Mouse (Mus musculus) liver, embryonic 16.5 days (tissue): ENCODE measurements around the gene Clk4. TPM values are rescaled to one million over a fixed set of nuclear protein-coding genes. Genes with fewer than 3 reads are reported as not detected.
A peak's percentile ranks its signal among the peaks of the same experiment; 100 is the strongest.

Experiments used
- ATAC-seq: fragments of 200-750 bp; cut with Nextera tagmentation; 2 replicates; pipeline ENCODE4 v1.8.0; 2017; ENCODE audit warnings: low read depth, mild to moderate bottlenecking, moderate number of reproducible peaks, moderate library complexity
- H3K27ac ChIP-seq: fragments of 300-500 bp; sonication (generic); 2 replicates; pipeline ENCODE4 v1.5.1; 2014; ENCODE audit warnings: mild to moderate bottlenecking, low read length
- H3K27me3 ChIP-seq: fragments of 300-500 bp; sonication (generic); 2 replicates; pipeline ENCODE4 v1.6.1; 2014; ENCODE audit warnings: low read depth, low read length, mixed read lengths; ENCODE audit not compliant: control insufficient read depth, insufficient read depth
- H3K36me3 ChIP-seq: fragments of 300-500 bp; sonication (generic); 2 replicates; pipeline ENCODE4 v1.6.1; 2014; ENCODE audit warnings: mild to moderate bottlenecking; ENCODE audit not compliant: control insufficient read depth, insufficient read depth
- H3K4me1 ChIP-seq: fragments of 300-500 bp; sonication (generic); 2 replicates; pipeline ENCODE4 v1.6.1; 2014; ENCODE audit warnings: low read depth, low read length, mixed read lengths; ENCODE audit not compliant: control insufficient read depth
- H3K4me2 ChIP-seq: fragments of 300-500 bp; sonication (generic); 2 replicates; pipeline ENCODE4 v1.6.1; 2014; ENCODE audit warnings: low read depth, low read length, mixed read lengths
- H3K4me3 ChIP-seq: fragments of 300-500 bp; sonication (generic); 2 replicates; pipeline ENCODE4 v1.5.1; 2014; ENCODE audit warnings: low read depth, mild to moderate bottlenecking, low read length
- H3K9ac ChIP-seq: fragments of 300-500 bp; sonication (generic); 2 replicates; pipeline ENCODE4 v1.6.1; 2014; ENCODE audit warnings: low read depth, low read length
- H3K9me3 ChIP-seq: fragments of 300-500 bp; sonication (generic); replicated peaks from 2 replicates; pipeline ENCODE4 v1.6.1; 2016; ENCODE audit warnings: low read length; ENCODE audit not compliant: control insufficient read depth
- WGBS: fragments of 180-500 bp; shearing (Covaris S2); extraction: QIAGEN DNeasy Blood & Tissue Kit; methylation state at CpG from one replicate; pipeline ENCODE4 v1.1.7; 2014; ENCODE audit not compliant: insufficient replicate concordance; 5-methylcytosine and 5-hydroxymethylcytosine counted together
- polyA plus RNA-seq: library from polyadenylated mRNA; unstranded; fragments of >200 nt; fragmentation: Nextera tagmentation; extraction: Ambion mirVana; gene quantifications from 2 replicates; pipeline ENCODE4 v1.2.1, GENCODE M21; 2015

Clk4 gene
- polyA plus RNA-seq, 1 experiment from 2014 or later = 58.7 TPM

DNA sequence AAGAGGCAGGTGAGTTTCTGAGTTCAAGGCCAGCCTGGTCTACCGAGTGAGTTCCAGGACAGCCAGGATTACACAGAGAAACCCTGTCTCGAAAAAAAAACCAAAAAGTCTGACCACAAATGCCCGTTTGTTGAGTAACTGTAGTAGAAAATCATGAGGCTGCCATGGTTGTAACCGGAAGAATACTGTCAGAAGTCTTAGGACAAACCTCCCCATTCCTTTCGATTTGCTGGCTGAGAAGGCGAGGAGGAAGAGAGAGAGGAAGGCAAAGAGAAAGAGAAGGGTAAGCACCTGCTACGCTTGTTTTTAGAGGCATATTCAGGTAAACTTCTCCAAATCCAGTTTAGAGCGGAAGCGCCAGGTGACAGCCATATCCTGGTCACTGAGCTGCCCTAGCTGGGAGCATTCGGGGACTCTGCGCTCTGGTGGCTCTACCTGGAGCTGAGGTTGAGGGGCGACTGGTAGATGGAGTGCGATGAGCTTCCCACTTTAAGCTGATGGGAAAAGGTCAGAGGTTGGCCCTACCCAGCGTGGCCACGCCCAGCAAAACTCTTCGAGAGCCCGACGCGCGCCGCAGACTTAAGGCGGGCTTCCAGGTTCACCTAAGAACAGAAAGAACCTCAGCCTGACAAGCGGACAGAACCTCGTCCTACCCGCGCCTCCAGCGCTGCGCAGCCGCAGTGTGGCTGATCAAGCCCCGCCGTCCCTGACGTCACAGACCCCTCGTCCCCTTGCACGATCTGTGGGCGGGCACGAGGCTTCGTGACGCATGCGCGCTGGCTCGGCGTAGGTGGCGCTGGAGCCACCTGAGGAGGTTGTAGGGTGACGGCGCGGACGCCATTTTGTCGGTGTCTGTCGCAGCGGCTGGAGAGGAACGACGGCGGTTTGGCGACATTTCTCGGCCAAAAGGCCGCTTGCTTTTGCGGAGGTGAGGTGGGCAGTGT, 1.1 kb downstream of the Clk4 start, which contains the start of gene BC049762:
TSS of gene BC049762 (minus strand) at position 705 of the 944 bp plus-strand sequence.
- peak within 1 kb of the TSS; percentile 99 for H3K9ac ChIP-seq
- ATAC-seq = peak; percentile 96
- peaks cover 25% of the 10 kb centered on the region for H3K4me1 ChIP-seq
- peak within 1 kb of the TSS; percentile 76 for H3K4me3 ChIP-seq
- H3K36me3 ChIP-seq = peaks cover 8% of the 10 kb centered on the region
- peak within 1 kb of the TSS; percentile 98 for H3K4me2 ChIP-seq
- H3K27me3 ChIP-seq = no peaks in the 10 kb centered on the region
- peak within 1 kb of the TSS; percentile 98 for H3K27ac ChIP-seq
- WGBS = 4% methylated on average over 57 of the region's 57 CpGs
- no peaks in the 10 kb centered on the region for H3K9me3 ChIP-seq

DNA sequence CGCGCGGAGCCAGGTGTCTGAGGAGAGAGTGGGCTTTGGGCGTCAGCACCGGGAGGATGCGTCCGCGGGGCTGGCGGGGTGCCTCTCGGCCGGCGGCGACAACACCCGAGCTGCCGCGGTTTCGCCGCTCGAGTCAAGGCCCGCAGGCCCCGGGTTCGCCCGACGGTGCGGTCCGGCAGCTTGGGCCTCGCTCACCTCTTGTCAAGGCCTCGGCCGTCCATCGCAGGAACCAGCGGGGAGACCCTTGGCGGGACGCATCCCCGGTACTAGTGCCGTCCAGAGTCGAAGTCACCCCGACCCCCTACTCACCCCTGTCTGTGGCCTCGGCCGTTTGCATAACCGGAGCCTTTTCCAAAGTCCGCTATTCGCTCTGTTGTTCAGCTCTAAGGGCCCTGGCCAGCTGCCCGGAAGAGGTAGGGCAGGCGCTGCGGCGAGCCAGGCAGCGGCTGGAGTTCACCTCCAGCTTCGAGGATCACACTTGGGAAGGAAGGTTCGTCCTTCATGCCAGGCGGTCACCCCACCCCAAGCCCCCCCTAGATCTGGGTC, 1.8 kb downstream of the Clk4 start:
- H3K27ac ChIP-seq = peak overlapping the region; percentile 98
- H3K9ac ChIP-seq = peak overlapping the region; percentile 99
- WGBS = 0% methylated on average over 49 of the region's 50 CpGs
- peaks cover 8% of the 10 kb centered on the region for H3K36me3 ChIP-seq
- H3K9me3 ChIP-seq = no peaks in the 10 kb centered on the region
- peaks cover 25% of the 10 kb centered on the region for H3K4me1 ChIP-seq
- peak; percentile 37 for ATAC-seq
- no peaks in the 10 kb centered on the region for H3K27me3 ChIP-seq
- H3K4me3 ChIP-seq = peak overlapping the region; percentile 76
- H3K4me2 ChIP-seq = peak overlapping the region; percentile 93

DNA sequence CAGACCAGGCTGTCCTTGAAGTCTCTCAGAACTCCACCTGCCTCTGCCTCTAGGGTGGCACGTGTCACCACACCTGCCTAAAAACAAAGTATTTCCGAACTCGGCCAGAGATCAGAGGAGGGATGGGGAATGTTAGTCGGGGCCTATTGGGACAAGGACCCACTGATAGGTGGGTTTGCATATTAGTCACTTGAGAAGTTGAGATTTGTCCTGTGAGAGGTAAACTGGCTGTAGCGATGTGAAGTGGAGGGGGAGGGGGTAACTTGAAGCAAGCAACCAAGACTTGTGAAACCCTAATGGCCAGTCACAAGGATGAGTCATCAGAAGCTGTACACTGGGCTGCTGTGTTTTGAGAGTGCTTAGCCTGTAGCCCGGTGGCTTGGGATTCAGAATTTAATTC, 2.8 kb downstream of the Clk4 start:
- peak overlapping the region; percentile 69 for H3K27ac ChIP-seq
- H3K4me3 ChIP-seq = peak overlapping the region; percentile 76
- H3K27me3 ChIP-seq = no peaks in the 10 kb centered on the region
- H3K4me2 ChIP-seq = peak overlapping the region; percentile 93
- WGBS = 3% methylated on average over 6 of the region's 6 CpGs
- H3K9me3 ChIP-seq = no peaks in the 10 kb centered on the region
- H3K9ac ChIP-seq = peak overlapping the region; percentile 99
- ATAC-seq = 0 out of 2 replicates have a peak, but pooled peaks have one; percentile 13
- H3K36me3 ChIP-seq = peaks cover 12% of the 10 kb centered on the region
- H3K4me1 ChIP-seq = peaks cover 25% of the 10 kb centered on the region

DNA sequence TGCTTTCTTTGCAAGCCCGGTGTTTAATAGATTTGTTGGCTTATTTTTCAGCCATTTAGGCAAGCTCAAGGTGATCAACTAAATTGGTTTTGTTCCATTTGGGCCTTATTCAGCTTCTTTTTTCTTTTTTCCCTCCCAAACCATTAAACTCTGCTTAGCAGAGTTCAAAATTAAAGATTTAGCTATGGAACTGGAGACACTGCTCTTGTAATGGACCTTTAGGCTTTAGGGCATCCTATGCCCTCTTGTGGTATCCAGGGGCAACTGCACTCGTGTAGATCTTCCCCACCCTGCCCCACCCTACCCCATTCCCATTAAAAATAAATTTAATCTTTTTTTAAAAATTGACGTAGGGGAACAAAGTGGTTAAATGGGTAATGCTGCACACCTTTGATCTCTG, 3.8 kb downstream of the Clk4 start:
- no peaks in the 10 kb centered on the region for H3K9me3 ChIP-seq
- WGBS = 45% methylated on average over 3 of the region's 3 CpGs
- H3K36me3 ChIP-seq = peaks cover 18% of the 10 kb centered on the region
- ATAC-seq = no peak
- H3K9ac ChIP-seq = peak overlapping the region; percentile 99; the same call in 1 of the 2 replicates
- no peaks in the 10 kb centered on the region for H3K27me3 ChIP-seq
- peak overlapping the region; percentile 93 for H3K4me2 ChIP-seq
- peak overlapping the region; percentile 1; the same call in 1 of the 2 replicates for H3K27ac ChIP-seq
- peak overlapping the region; percentile 76 for H3K4me3 ChIP-seq
- H3K4me1 ChIP-seq = peaks cover 25% of the 10 kb centered on the region

DNA sequence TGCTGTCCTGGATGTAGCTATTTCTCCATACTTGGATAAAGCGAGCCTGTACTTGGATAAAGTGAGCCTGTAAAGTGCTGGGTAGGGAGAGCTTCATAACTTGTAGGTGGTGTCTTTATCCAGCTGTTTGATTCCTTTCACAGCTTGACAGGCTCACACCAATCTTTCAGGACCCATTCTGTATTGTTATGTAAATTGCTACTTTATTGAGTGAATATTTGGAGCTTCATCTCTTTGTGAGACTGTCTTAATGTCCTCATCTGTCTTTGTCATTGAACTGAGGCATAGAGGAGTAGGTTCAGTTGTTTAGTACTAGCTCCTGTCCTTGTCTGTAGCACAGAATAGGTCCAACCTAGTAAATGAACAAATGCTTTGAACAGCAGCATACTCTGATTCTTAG, 12.9 kb downstream of the Clk4 start:
- Histone ChIP-seq H3K27me3 (no peaks in the 10 kb centered on the region), H3K4me2 (no peak overlapping the region), H3K9me3 (no peaks in the 10 kb centered on the region), H3K4me1 (no peaks in the 10 kb centered on the region), H3K9ac (no peak overlapping the region), H3K36me3 (peaks cover 69% of the 10 kb centered on the region), H3K4me3 (no peak overlapping the region), H3K27ac (no peak overlapping the region)
- no peak for ATAC-seq
- 66% methylated on average over 1 of the region's 1 CpGs for WGBS

DNA sequence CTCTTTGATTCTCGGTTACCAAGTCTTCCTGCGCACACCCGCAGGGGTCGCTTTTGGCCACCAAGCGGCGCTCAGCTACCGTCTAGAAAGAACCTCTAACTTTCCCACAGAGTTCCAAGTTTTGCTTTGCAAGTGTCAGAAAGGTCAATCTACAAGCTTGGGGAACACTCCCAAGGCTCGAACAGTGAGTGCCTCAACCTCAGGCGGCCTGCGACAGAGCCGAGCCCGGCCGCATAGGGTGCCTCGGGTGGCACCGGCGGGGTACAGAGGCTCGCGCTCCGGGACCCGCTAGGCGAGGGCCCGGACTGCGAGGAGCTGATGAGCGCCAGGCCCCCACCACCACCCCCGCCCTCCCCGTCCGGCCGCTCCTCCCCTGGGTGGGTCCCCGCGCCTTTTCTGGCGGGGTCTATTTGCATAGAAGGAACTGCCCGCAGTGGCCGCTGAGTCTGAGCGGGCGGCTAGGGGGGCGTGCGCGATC, 28.1 kb downstream of the Clk4 start, which contains the start of gene Col23a1:
TSS of gene Col23a1 (plus strand) at position 357 of the 478 bp plus-strand sequence.
- H3K27ac ChIP-seq = no peak within 1 kb of the TSS
- H3K4me2 ChIP-seq = peak within 1 kb of the TSS; percentile 72
- H3K4me3 ChIP-seq = peak within 1 kb of the TSS; percentile 62
- H3K9me3 ChIP-seq = no peaks in the 10 kb centered on the region
- no peaks in the 10 kb centered on the region for H3K36me3 ChIP-seq
- H3K27me3 ChIP-seq = peaks cover 31% of the 10 kb centered on the region
- H3K4me1 ChIP-seq = peaks cover 2% of the 10 kb centered on the region; the same call in 1 of the 2 replicates
- ATAC-seq = peak; percentile 79
- WGBS = 1% methylated on average over 37 of the region's 38 CpGs
- H3K9ac ChIP-seq = peak within 1 kb of the TSS; percentile 46; the same call in 1 of the 2 replicates

DNA sequence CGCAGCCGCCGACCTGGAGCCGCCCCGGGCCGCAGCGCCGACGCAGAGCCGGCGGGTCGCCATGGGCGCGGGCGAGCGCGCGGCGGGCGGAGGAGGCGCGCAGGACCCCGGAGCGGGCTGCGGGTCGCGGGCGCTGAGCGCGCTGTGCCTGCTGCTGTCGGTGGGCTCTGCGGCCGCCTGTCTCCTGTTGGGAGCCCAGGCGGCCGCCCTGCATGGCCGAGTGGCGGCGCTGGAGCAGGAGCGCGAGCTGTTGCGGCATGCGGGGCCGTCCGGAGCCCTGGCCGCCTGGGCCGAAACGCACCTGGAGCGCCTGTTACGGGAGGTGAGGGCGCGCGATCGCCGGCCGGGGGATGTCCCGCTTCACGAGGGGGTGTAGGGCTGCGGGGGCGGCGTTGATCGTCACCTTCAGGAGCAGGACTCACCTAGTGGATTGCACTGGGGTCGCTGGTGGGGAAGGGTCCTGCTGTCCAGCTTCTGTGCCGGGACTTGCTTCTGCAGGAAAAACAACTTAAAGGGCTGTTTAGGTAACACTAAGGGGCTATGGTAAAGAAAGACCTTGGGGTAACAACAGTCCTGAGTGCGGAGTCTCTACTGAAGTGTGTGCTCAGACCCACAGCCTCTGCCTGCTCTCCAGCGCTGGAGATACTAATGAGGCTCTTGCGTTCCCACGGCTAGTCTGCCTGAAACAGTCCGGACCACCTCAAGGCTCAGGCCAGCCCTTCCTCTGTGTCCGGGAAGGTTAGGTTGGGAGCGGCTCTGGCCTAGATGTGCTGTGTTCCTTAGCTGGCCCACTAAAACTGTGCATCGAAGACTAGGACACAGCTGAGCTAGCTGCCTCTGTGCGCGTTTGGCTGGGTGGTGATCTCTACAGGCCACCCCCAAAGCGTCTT, 28.8 kb downstream of the Clk4 start:
- H3K9ac ChIP-seq = peak overlapping the region; percentile 46; the same call in 1 of the 2 replicates
- H3K4me2 ChIP-seq = peak overlapping the region; percentile 72
- H3K27ac ChIP-seq = no peak overlapping the region
- ATAC-seq = peak; percentile 27; the same call in 1 of the 2 replicates
- H3K9me3 ChIP-seq = no peaks in the 10 kb centered on the region
- 2% methylated on average over 66 of the region's 74 CpGs for WGBS
- peaks cover 2% of the 10 kb centered on the region; the same call in 1 of the 2 replicates for H3K4me1 ChIP-seq
- no peaks in the 10 kb centered on the region for H3K36me3 ChIP-seq
- H3K27me3 ChIP-seq = peaks cover 31% of the 10 kb centered on the region
- peak overlapping the region; percentile 62 for H3K4me3 ChIP-seq

DNA sequence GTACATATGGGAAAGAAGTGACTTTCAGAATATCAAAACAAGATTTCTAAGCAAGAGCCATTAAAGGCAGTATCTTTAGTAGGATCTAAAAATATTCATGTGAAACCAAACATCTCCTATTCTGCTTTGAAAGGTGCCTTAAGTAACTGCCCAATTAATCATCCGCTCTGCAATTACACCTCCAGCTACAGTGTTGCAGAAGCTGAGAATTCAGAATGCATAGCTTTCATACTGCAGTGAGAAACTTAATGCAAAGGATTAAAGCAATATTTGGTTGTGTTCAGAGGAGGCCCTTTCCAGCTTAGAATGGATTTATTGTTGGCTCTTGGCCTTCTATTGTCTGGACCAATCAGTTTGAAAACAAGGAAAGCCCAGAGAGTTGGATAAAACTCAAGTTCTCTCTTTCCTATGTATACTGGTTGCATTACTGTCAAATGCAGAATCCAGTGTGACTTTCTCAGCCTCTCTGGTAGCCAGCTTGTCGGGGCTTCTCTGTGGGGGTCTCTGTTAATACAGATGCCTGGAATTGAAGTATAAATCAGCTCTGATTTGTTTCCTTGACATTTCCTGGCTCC, 32.5 kb downstream of the Clk4 start:
- Histone ChIP-seq H3K27ac (no peak overlapping the region), H3K4me1 (peaks cover 2% of the 10 kb centered on the region; the same call in 1 of the 2 replicates), H3K4me2 (no peak overlapping the region), H3K36me3 (no peaks in the 10 kb centered on the region), H3K9me3 (no peaks in the 10 kb centered on the region), H3K27me3 (peaks cover 28% of the 10 kb centered on the region), H3K4me3 (no peak overlapping the region), H3K9ac (no peak overlapping the region)
- WGBS = 45% methylated on average over 2 of the region's 2 CpGs
- no peak for ATAC-seq
